Mouse (Mus musculus) embryonic fibroblast, embryonic 13.5 days (primary cell): ENCODE measurements at regions not wholly inside any gene's neighbourhood (a gene's known extent, or its start where the extent isn't known, plus 50 kb on each side); places are given as distances from the start of the nearest gene placed in this dataset.

Experiments
- CTCF ChIP-seq: IDR thresholded peaks from 2 replicates; pipeline ENCODE4 v1.5.1; 2011; ENCODE audit warnings: mild to moderate bottlenecking, control low read depth, low read length, moderate library complexity, borderline replicate concordance; ENCODE audit not compliant: insufficient read depth
- POLR2A ChIP-seq: IDR thresholded peaks from 2 replicates; pipeline ENCODE4 v1.6.1; 2011; ENCODE audit warnings: low read depth, mild to moderate bottlenecking, control low read depth, low read length, moderate library complexity

DNA sequence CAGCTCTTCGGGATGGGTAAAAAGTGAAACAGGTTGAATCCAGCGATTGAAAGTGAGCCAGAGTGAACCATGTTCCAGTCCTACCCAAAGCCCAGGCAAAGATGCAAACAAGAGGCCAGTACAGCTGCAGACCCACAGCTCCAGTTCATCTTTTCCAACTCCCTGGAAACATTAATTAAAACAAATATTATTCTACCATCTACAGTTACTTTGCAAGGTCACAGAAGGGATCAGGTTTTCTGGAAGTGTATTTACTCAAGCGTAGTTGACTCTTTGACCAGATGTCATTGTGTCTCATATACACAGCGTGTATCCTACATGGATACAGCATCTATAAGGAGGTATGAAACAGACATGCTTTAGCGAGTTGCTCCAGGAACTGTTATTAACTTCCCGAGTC is 209.3 kb upstream of the Sash1 start:
- TF ChIP-seq POLR2A = no peak
- no peak for TF ChIP-seq CTCF
